Comparison of ENCODE assay signal across 8 mouse cellular contexts in genomic region chr8:25368561-25369091, GRCm38 (mm10).
A peak's percentile ranks its signal among the peaks of the same experiment; 100 is the strongest.
DNase-seq lines count a peak whose midpoint lies in the region; ATAC-seq and TF ChIP-seq lines count a peak whose summit lies in the region.

No protein-coding gene starts in this region.

- peak overlapping the region; percentile 14; the same call in 1 of the 2 replicates for H3K4me3 ChIP-seq in hindbrain, embryonic 16.5 days (ENCODE audit: low read length)
- H3K4me3 ChIP-seq in limb, embryonic 13.5 days, result peak overlapping the region; percentile 17; the same call in 1 of the 2 replicates
- 0 out of 2 replicates have a peak overlapping the region, but pooled peaks have one; percentile 10 for H3K4me3 ChIP-seq in midbrain, embryonic 15.5 days

- peak overlapping the region; percentile 59 for H3K27ac ChIP-seq in hindbrain, embryonic 16.5 days (ENCODE audit: low read depth, low read length)
- H3K27ac ChIP-seq in limb, embryonic 13.5 days, result peak overlapping the region; percentile 94
- H3K27ac ChIP-seq in midbrain, embryonic 15.5 days, result peak overlapping the region; percentile 10; the same call in 1 of the 2 replicates

- H3K9me3 ChIP-seq in hindbrain, embryonic 16.5 days (ENCODE audit: control insufficient read depth, low read length), result no peaks in the 10 kb centered on the region
- no peaks in the 10 kb centered on the region for H3K9me3 ChIP-seq in limb, embryonic 13.5 days
- no peaks in the 10 kb centered on the region for H3K9me3 ChIP-seq in midbrain, embryonic 15.5 days

- ATAC-seq in hindbrain, embryonic 16.5 days, result peak; percentile 83
- peak; percentile 78 for ATAC-seq in limb, embryonic 13.5 days (ENCODE audit: low FRiP score, low read depth)
- 0 out of 2 replicates have a peak, but pooled peaks have one; percentile 55 for ATAC-seq in midbrain, embryonic 15.5 days (replicated peaks)

- peak overlapping the region; percentile 6; the same call in 1 of the 2 replicates for H3K9ac ChIP-seq in hindbrain, embryonic 16.5 days (ENCODE audit: low read depth, low read length)
- H3K9ac ChIP-seq in limb, embryonic 13.5 days, result peak overlapping the region; percentile 55; the same call in 1 of the 2 replicates
- H3K9ac ChIP-seq in midbrain, embryonic 15.5 days, result no peak overlapping the region; the same call in 1 of the 2 replicates

- no peak for TF ChIP-seq POLR2A in brain, embryonic 14.5 days (IDR thresholded peaks at IDR 0.05; ENCODE audit: borderline replicate concordance, extremely low read depth, insufficient read depth, insufficient read length, poor library complexity, severe bottlenecking)

- peak; percentile 37 for DNase-seq in 3T3-L1 (ENCODE audit: low read depth, low spot score)
- DNase-seq in brain, embryonic 14.5 days (ENCODE audit: low read depth), result peak; percentile 82
- DNase-seq in gastrocnemius, postnatal 10 days, result peak; percentile 48
- DNase-seq in urinary bladder, postnatal 4 days (ENCODE audit: low spot score in 2 of 2), result no peak
- DNase-seq in spleen, postnatal 36 days (ENCODE audit: low spot score in 2 of 2), result no peak

- 9% methylated on average over 11 of the region's 11 CpGs for WGBS in hindbrain, embryonic 16.5 days
- 6% methylated on average over 11 of the region's 11 CpGs for WGBS in limb, embryonic 13.5 days
- 3% methylated on average over 11 of the region's 11 CpGs for WGBS in midbrain, embryonic 15.5 days

- no peaks in the 10 kb centered on the region for H3K27me3 ChIP-seq in hindbrain, embryonic 16.5 days (replicated peaks; ENCODE audit: control insufficient read depth, insufficient read depth, low read length)
- H3K27me3 ChIP-seq in limb, embryonic 13.5 days, result no peaks in the 10 kb centered on the region
- H3K27me3 ChIP-seq in midbrain, embryonic 15.5 days (replicated peaks), result no peaks in the 10 kb centered on the region

- H3K4me2 ChIP-seq in hindbrain, embryonic 16.5 days (ENCODE audit: low read length), result peak overlapping the region; percentile 41
- H3K4me2 ChIP-seq in limb, embryonic 13.5 days (replicated peaks), result peak overlapping the region; percentile 56
- H3K4me2 ChIP-seq in midbrain, embryonic 15.5 days, result peak overlapping the region; percentile 46

- TF ChIP-seq CTCF in brain, embryonic 14.5 days (IDR thresholded peaks at IDR 0.05; ENCODE audit: borderline replicate concordance, extremely low read depth, insufficient read depth, insufficient read length), result no peak

- no peaks in the 10 kb centered on the region for H3K36me3 ChIP-seq in hindbrain, embryonic 16.5 days (ENCODE audit: control insufficient read depth, insufficient read depth, low read length)
- H3K36me3 ChIP-seq in limb, embryonic 13.5 days, result no peaks in the 10 kb centered on the region
- no peaks in the 10 kb centered on the region for H3K36me3 ChIP-seq in midbrain, embryonic 15.5 days (replicated peaks)

- peaks cover 15% of the 10 kb centered on the region for H3K4me1 ChIP-seq in hindbrain, embryonic 16.5 days (ENCODE audit: control insufficient read depth, insufficient read depth, low read depth, low read length)
- H3K4me1 ChIP-seq in limb, embryonic 13.5 days, result peaks cover 30% of the 10 kb centered on the region
- H3K4me1 ChIP-seq in midbrain, embryonic 15.5 days, result peaks cover 15% of the 10 kb centered on the region

Comparison
In these comparisons a context has a peak if more than half of its experiments do, and no peak if none do; other contexts are left out.
1. DNase-seq: peak in 3T3-L1 (single experiment), brain, embryonic 14.5 days (single experiment) and gastrocnemius, postnatal 10 days (single experiment); none in urinary bladder, postnatal 4 days (0 of 2) and spleen, postnatal 36 days (0 of 2).
2. H3K27ac ChIP-seq: peak in every context shown above with its lines; median percentile 94 in limb, embryonic 13.5 days; 59 in hindbrain, embryonic 16.5 days; 10 in midbrain, embryonic 15.5 days.
3. Peak in every context shown above with its lines, with median percentiles within 50 percentile points of each other: ATAC-seq, H3K4me2 ChIP-seq and H3K4me3 ChIP-seq.